Mouse (Mus musculus): ENCODE measurements around the gene Tns1.

The Tns1 gene

DNA sequence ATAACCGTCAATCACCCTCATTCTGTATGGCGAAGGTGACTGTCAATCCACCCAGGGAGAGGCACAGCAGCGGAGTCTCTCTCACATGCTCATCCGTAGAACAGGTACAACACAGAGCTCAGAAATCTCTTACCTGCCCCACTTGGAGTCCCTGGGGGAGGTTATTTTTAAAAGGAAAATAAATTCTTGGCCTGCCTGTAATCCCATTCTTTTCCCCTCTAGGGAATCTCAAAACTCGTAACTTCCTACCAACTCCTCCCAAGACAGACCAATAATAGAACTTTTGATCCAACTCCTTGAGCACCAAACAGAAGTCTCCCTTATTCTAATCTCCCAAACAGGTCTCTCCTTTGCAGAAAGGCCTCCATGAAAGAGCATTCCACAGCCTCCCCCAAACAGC lies 124.7 kb downstream of the Tns1 start:
- DNase-seq (ENCODE audit: low read depth, low spot score), result no peak
- Histone ChIP-seq H3K27me3 (ENCODE audit: control insufficient read depth, insufficient read depth, low read length, poor library complexity, severe bottlenecking) (no peaks in the 10 kb centered on the region), H3K36me3 (ENCODE audit: control insufficient read depth, insufficient read depth, low read length, poor library complexity, severe bottlenecking) (no peaks in the 10 kb centered on the region)

DNA sequence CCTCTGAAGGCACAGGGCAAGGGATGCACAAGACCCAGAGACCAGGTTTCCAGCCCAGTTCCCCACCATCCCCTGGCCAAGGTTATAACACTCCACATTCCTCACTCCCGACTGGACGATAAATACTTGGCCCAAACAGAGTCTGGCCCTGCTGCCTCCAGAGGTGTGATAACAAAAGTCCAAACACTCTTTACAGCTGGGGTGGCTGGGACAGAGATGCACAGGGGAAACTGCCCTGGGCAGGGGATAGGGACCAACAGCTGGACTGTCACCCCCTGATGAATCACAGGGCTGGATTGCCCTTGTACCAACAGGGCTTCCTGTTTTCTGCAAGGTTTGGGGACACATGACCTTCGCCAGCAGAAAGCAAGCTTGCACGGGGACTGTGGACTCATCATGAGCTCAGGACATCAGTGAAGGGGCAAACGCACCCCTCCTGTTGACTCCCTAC lies 125.3 kb downstream of the Tns1 start:
- Histone ChIP-seq H3K36me3 (ENCODE audit: control insufficient read depth, insufficient read depth, low read length, poor library complexity, severe bottlenecking) (no peaks in the 10 kb centered on the region), H3K27me3 (ENCODE audit: control insufficient read depth, insufficient read depth, low read length, poor library complexity, severe bottlenecking) (no peaks in the 10 kb centered on the region)
- DNase-seq (ENCODE audit: low read depth, low spot score), result no peak

DNA sequence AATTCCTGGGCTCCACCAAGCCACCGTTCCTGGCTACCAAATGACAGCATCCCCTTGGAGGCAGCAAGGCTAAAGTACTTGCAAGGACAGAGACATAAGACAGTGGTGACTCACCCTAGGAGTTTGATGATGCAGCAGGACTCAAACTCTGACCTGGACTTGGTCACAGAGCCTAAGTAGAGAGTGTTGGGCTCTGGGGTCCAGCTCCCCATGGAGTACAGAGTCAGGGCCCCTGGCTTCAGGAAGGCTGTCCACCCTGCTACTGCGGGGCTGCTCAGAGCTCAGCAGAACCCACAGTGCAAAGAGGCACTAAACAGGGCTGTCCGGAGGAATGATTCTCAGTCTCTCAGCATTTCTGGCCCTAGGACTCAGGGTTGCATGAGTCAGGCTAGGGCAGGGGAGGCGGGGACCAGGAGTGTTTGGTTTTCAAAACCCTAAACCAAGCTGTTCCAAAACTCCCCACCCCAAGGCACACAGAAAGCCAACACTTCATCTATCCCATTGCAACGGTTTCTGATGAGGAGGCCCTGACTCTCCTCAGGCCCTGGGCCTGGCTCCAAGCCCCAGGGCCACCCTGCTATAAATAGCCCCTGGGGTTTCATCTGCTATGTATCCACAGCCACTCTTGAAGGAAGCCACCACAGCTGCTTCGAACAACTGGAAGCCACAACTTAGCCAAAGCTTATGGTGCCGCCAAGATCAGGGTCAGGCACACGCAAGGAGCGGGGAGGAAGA lies 126.0 kb downstream of the Tns1 start:
- DNase-seq (ENCODE audit: low read depth, low spot score), result no peak
- H3K27me3 ChIP-seq (ENCODE audit: control insufficient read depth, insufficient read depth, low read length, poor library complexity, severe bottlenecking), result no peaks in the 10 kb centered on the region
- no peaks in the 10 kb centered on the region for H3K36me3 ChIP-seq (ENCODE audit: control insufficient read depth, insufficient read depth, low read length, poor library complexity, severe bottlenecking)

DNA sequence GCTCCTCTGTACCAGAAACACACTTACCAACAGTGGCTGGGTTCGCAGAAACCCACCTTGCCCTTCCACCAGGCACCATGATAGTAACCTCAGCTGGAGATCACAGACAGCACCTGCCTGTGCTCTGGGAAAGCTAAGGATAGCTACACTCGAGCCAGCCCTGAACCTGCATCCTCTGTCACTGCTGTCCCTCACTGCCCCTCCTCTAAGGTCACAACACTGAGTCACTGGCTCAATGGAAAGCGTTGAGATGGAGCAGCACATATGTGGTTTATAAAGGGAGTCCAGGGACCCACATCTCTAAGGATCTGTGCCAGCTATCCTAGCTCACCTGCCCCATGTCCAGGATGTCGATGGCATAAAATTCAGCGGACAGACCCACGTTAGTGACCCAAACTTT lies 126.9 kb downstream of the Tns1 start:
- Histone ChIP-seq H3K27me3 (ENCODE audit: control insufficient read depth, insufficient read depth, low read length, poor library complexity, severe bottlenecking) (no peaks in the 10 kb centered on the region), H3K36me3 (ENCODE audit: control insufficient read depth, insufficient read depth, low read length, poor library complexity, severe bottlenecking) (no peaks in the 10 kb centered on the region)
- no peak for DNase-seq (ENCODE audit: low read depth, low spot score)

DNA sequence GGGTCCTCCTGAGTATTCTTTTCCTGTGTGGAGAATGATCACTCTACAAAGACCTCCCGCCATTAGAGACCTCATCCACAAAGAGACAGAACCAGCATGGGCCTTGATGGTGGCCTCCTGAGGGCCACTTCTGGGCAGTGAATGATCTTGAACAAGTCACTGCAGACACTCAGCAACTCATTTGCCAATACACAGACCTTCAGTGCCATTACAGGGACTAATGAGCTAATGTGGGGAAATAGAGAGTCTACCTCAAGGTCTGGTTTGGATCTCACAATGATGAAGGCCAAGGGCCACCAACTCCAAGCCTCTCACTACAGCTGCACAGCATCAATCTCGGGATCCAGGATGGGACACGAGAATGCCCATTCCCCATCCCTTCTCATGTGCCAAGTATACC lies 127.6 kb downstream of the Tns1 start:
- H3K36me3 ChIP-seq (ENCODE audit: control insufficient read depth, insufficient read depth, low read length, poor library complexity, severe bottlenecking), result no peaks in the 10 kb centered on the region
- no peak for DNase-seq (ENCODE audit: low read depth, low spot score)
- no peaks in the 10 kb centered on the region for H3K27me3 ChIP-seq (ENCODE audit: control insufficient read depth, insufficient read depth, low read length, poor library complexity, severe bottlenecking)

DNA sequence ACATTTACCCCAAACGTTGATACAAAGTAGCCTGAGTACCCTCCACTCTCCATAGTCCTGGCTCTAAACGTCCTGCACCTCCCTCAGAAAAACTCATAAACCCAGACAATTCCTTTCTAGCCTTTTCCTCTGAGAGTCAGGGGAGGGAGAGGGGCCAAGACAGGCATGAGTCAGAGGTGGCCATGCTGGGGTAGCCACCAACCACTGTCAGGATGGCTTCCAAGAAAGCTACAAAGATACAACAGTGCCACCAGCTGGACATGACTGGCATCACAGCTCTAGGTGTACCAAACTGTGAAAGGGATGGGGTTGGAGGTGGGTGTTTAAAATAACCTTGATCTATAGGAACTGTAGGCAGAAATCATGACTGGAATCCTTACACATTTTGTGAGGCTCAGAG lies 128.0 kb downstream of the Tns1 start:
- peak; percentile 53 for DNase-seq (ENCODE audit: low read depth, low spot score)

DNA sequence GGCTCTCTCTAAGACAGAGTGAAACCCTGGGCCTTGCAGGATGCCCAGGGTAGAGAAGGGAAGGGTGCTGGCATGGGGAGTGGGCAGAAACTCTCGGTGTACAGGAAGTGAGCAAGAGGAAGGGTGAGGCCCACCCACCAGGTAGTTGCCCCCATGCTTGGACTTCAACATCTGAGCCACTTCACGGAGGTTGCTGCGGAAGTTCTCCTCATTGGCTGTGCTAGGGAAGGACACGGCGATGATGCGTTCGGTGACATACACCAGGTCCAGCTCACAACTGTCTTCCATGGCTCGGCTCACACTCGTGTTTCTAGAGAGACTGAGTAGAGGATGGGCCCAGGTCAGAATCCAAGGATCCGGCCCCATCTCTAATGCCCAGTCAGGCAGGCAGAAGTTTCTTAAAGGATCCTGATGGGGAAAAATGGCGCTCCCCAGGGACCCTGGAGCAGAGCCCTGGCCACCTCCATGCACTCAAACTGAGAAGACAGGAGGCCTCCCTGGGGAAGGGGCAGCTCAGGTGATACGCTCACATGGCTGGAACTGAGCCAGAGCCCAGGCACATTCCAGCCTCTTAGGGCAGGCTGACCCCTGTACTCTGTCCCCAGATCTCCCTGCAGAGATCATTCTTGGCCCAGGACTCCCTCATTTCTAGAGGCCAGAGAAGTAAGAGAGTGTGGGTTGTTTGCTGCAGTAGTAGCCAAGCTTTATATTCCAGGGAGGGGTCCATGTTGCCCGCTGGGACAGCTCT lies 129.0 kb downstream of the Tns1 start:
- Histone ChIP-seq H3K36me3 (ENCODE audit: control insufficient read depth, insufficient read depth, low read length, poor library complexity, severe bottlenecking) (no peaks in the 10 kb centered on the region), H3K27me3 (ENCODE audit: control insufficient read depth, insufficient read depth, low read length, poor library complexity, severe bottlenecking) (no peaks in the 10 kb centered on the region)
- no peak for DNase-seq (ENCODE audit: low read depth, low spot score)

More for the DNA sequence above, 128.0 kb downstream of the Tns1 start:
- Histone ChIP-seq H3K27me3 (ENCODE audit: control insufficient read depth, insufficient read depth, low read length, poor library complexity, severe bottlenecking) (no peaks in the 10 kb centered on the region), H3K36me3 (ENCODE audit: control insufficient read depth, insufficient read depth, low read length, poor library complexity, severe bottlenecking) (no peaks in the 10 kb centered on the region)

DNA sequence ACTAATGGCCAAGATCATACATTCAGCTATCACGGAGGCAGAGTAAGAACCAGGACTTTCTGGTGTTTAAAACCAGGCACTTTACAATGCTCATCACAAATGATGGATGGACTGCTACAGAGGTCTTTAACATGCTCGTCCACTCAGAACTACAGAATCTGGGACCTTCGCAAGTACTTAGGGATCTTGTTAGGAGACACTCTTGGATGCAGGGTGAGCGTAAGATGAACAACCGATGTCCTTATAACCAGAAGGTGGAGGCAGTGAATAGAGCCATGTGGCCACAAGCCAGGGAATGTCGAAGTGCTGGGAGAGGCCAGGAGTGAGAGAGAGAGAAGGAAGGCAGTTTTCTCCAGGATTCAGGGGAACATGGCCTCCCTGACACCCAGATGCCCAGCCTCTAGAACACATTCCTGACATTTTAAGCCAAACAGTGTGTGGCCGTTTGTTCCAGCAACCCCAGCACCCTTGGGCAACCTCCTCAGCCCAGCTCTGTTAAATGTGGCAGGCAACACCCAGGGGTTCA lies 130.3 kb downstream of the Tns1 start:
- no peak for DNase-seq (ENCODE audit: low read depth, low spot score)
- H3K27me3 ChIP-seq (ENCODE audit: control insufficient read depth, insufficient read depth, low read length, poor library complexity, severe bottlenecking), result no peaks in the 10 kb centered on the region

DNA sequence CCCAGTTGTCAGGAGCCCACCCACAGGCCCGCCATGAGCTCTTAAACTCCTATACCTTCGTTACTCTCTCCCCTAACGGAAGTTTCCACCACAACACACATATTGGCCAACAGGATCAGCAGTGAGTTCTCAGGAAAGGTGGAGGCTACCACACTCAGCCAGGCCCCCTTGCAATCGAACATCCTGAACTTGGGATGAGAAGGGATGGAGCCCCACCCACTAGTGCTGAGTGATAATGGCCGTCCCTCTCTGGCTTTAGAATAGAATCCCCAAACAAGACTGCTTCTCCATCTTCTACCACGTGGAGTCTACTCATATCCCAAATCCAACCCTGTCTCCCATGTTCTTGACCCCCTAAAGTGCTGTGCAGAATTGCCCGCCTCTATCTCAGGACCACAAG lies 131.0 kb downstream of the Tns1 start:
- DNase-seq (ENCODE audit: low read depth, low spot score), result no peak
- no peaks in the 10 kb centered on the region for H3K36me3 ChIP-seq (ENCODE audit: control insufficient read depth, insufficient read depth, low read length, poor library complexity, severe bottlenecking)
- no peaks in the 10 kb centered on the region for H3K27me3 ChIP-seq (ENCODE audit: control insufficient read depth, insufficient read depth, low read length, poor library complexity, severe bottlenecking)

More for the DNA sequence above, 130.3 kb downstream of the Tns1 start:
- no peaks in the 10 kb centered on the region for H3K36me3 ChIP-seq (ENCODE audit: control insufficient read depth, insufficient read depth, low read length, poor library complexity, severe bottlenecking)

DNA sequence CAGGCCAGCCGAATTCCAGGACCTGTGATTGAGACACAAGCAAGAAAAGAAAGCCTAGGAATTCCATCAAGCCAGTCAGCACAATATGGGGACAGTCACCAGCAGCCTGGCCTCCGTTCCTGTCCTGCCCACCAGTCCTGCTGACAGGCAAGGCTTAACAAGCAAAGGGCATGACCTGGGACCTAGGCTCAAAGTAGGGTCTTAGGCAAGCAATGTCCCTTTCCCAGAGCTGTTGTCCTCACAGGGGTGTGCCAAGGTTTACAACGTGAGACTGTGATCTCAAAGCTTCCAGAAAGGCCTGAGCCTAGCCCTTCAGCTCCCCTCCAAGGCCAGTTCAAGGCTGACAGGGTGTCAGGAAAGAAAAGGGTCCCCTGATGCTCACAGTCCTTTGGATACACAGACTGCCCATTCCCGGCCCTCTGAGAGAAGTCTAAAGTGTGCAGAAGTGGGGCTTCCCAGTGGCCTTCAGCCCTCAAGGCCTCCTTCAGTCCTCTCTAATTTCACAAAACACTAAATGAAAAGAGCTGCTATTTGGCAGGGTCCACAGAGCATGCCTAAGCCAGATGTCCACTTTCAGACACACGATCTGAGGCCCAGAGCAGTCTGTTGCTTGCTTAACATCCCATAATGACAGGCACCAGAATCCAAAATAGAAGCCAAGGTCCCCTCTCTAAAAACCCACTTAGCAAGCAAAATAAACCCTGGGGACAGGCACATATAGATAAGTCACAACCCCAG lies 131.9 kb downstream of the Tns1 start:
- Histone ChIP-seq H3K27me3 (ENCODE audit: control insufficient read depth, insufficient read depth, low read length, poor library complexity, severe bottlenecking) (no peaks in the 10 kb centered on the region), H3K36me3 (ENCODE audit: control insufficient read depth, insufficient read depth, low read length, poor library complexity, severe bottlenecking) (no peaks in the 10 kb centered on the region)
- no peak for DNase-seq (ENCODE audit: low read depth, low spot score)

DNA sequence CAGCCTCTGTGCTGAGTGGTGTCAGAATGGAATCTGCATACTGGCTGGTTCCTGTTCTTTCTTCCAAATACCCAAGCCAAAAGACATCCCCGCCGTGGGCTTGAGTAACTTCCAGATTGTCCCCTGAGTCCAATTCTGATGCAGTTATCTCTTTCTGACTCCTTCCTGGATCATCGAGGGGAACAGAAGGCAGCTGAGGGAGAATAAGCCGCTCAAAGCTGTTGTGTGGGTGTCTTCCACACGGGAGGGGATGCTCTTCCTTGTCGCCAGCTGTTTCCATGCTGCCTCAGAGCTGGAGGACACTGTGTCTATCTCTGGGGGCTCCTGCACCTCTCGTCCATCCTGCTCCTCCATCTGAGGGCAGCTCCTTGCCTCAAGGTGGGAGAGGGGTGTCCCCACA lies 133.0 kb downstream of the Tns1 start:
- H3K27me3 ChIP-seq (ENCODE audit: control insufficient read depth, insufficient read depth, low read length, poor library complexity, severe bottlenecking), result no peaks in the 10 kb centered on the region
- no peak for DNase-seq (ENCODE audit: low read depth, low spot score)
- H3K36me3 ChIP-seq (ENCODE audit: control insufficient read depth, insufficient read depth, low read length, poor library complexity, severe bottlenecking), result no peaks in the 10 kb centered on the region

DNA sequence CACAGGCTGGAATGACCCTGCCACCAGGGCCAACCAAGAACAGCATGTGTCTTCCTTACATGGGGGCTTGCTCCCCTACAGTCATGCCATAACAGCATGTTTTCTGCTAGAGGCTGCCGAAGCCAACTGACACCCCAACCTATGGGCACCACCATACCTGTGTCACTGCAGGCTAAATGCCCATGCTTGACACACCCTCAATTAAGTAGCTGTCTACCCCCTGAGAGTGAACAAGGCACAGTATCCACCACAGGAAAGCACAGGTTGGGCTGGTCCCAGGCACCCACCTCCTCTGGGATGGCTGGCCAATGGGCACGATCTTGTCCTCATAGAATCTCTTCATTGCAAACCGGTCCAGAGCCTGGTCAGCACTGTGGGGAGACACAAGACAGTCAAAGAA lies 134.2 kb downstream of the Tns1 start:
- no peak for DNase-seq (ENCODE audit: low read depth, low spot score)
- Histone ChIP-seq H3K36me3 (ENCODE audit: control insufficient read depth, insufficient read depth, low read length, poor library complexity, severe bottlenecking) (no peaks in the 10 kb centered on the region), H3K27me3 (ENCODE audit: control insufficient read depth, insufficient read depth, low read length, poor library complexity, severe bottlenecking) (no peaks in the 10 kb centered on the region)

DNA sequence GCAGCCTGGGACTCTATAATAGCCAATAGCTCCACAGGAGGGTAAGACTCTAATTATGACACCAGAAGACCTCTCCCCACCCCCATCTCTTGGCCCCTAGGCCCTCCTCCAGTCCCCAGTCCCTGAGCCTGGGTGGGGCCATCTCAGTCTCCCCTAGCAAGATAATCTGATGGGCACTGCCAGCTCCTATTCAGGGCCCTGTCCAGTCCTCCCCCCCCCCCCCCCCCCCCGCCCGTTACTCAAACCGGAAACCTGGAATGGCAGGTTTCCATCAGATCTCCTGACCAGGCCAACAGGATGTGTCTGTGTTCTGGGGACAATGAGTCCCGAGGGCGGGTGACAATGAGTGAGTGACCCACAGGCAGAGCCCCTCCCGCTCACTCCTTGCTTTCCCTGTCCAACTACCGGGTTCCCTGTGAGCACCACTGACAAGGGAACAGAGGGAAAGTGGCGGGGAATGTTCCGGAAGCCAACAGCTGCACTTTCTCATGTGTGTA lies 136.5 kb downstream of the Tns1 start:
- DNase-seq (ENCODE audit: low read depth, low spot score), result no peak
- Histone ChIP-seq H3K27me3 (ENCODE audit: control insufficient read depth, insufficient read depth, low read length, poor library complexity, severe bottlenecking) (no peaks in the 10 kb centered on the region), H3K36me3 (ENCODE audit: control insufficient read depth, insufficient read depth, low read length, poor library complexity, severe bottlenecking) (no peaks in the 10 kb centered on the region)

DNA sequence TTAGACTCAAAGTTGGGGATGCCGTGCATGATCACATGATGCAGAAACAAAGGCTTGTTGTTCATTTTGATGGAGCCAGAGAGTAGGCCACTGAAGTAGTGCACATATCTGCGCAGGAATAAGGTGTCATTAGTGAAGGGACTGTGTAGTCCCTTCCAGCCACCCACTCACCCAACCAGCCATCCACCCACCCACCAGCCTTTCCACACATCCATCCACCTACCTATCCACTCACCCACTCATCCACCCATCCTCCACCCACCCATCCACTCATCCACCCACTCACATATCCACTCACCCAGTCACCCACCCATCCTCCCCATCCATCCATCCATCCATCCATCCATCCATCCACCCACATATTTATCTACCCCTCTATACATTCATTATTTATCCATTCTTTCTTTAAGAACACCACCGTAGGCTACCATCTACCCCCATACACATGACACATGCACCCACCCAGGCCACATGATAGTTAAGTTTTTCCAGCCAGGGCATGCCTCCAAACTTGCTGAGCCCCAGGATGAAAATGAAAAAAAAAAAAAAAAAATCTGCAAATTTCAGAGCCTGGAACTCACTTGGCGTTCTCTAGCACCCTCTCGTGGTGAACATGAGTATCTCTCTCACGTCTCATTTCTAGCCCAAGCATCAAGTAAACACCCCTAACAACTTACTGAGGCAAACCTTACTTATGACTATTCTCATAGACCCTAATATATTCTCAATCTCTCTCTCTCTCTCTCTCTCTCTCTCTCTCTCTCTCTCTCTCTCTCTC lies 137.8 kb downstream of the Tns1 start:
- Histone ChIP-seq H3K27me3 (ENCODE audit: control insufficient read depth, insufficient read depth, low read length, poor library complexity, severe bottlenecking) (no peaks in the 10 kb centered on the region), H3K36me3 (ENCODE audit: control insufficient read depth, insufficient read depth, low read length, poor library complexity, severe bottlenecking) (no peaks in the 10 kb centered on the region)
- DNase-seq (ENCODE audit: low read depth, low spot score), result peak; percentile 73
